Mouse (Mus musculus): ENCODE data around the gene Plscr2.
"Not testable (repeated sequence)": the region's sequence is repeated elsewhere in the genome, so short reads cannot be mapped to it uniquely, and the experiment has no call there.

The Plscr2 gene

GRCm38 (mm10) chr9:92273956-92274762, 1.2 kb upstream of the Plscr2 start:
- DNase-seq = peak; percentile 46 to 68

- peak in 1 of 2 experiments; percentile 23 for DNase-seq
Observed at GRCm38 (mm10) chr9:92276360-92276759, 958 bp downstream of the Plscr2 start.

- no peak for DNase-seq
Observed at GRCm38 (mm10) chr9:92280048-92280447, 4.6 kb downstream of the Plscr2 start.

GRCm38 (mm10) chr9:92282563-92283171, 7.3 kb downstream of the Plscr2 start:
- no peak for DNase-seq

GRCm38 (mm10) chr9:92289675-92290074, 14.3 kb downstream of the Plscr2 start:
- DNase-seq = no peak

- peak; percentile 6 to 24 for DNase-seq
Observed at GRCm38 (mm10) chr9:92292169-92292568, 16.8 kb downstream of the Plscr2 start.

- DNase-seq = no peak
Observed at GRCm38 (mm10) chr9:92292922-92293321, 17.5 kb downstream of the Plscr2 start.

- no peak for DNase-seq
Observed at GRCm38 (mm10) chr9:92293560-92294548, 18.5 kb downstream of the Plscr2 start.

GRCm38 (mm10) chr9:92298288-92298687, 22.9 kb downstream of the Plscr2 start:
- DNase-seq = no peak

GRCm38 (mm10) chr9:92301213-92301612, 25.8 kb downstream of the Plscr2 start:
- no peak for DNase-seq

- DNase-seq = no peak
Observed at GRCm38 (mm10) chr9:92305075-92305474, 29.7 kb downstream of the Plscr2 start.

- no peak for DNase-seq
Observed at GRCm38 (mm10) chr9:92305620-92306220, 30.3 kb downstream of the Plscr2 start.

GRCm38 (mm10) chr9:92309077-92309476, 33.7 kb downstream of the Plscr2 start, which contains the start of gene 1700057G04Rik:
TSS of gene 1700057G04Rik (plus strand) at chr9:92309377.
- DNase-seq = no peak

GRCm38 (mm10) chr9:92316791-92317190, 41.4 kb downstream of the Plscr2 start:
- no peak for DNase-seq

- not testable (repeated sequence) for DNase-seq
Observed at GRCm38 (mm10) chr9:92325936-92326335, 50.5 kb downstream of the Plscr2 start.

- no peak for DNase-seq
Observed at GRCm38 (mm10) chr9:92326813-92327212, 51.4 kb downstream of the Plscr2 start.

- no peak for DNase-seq
Observed at GRCm38 (mm10) chr9:92331383-92331782, 56.0 kb downstream of the Plscr2 start.

- no peak for DNase-seq
Observed at GRCm38 (mm10) chr9:92334845-92335244, 59.4 kb downstream of the Plscr2 start.

GRCm38 (mm10) chr9:92335277-92335818, 59.9 kb downstream of the Plscr2 start:
- DNase-seq = no peak

GRCm38 (mm10) chr9:92337063-92337462, 61.7 kb downstream of the Plscr2 start:
- no peak for DNase-seq

GRCm38 (mm10) chr9:92337661-92338060, 62.3 kb downstream of the Plscr2 start:
- DNase-seq = no peak

- no peak for DNase-seq
Observed at GRCm38 (mm10) chr9:92338954-92339353, 63.6 kb downstream of the Plscr2 start.
